Mouse (Mus musculus) liver, postnatal 0 days (tissue): Measurements from ENCODE around the gene Itgb1bp1. TPM values are rescaled to one million over a fixed set of nuclear protein-coding genes. Genes with fewer than 3 reads are reported as not detected.
A peak's percentile ranks its signal among the peaks of the same experiment; 100 is the strongest.

Source experiments
- ATAC-seq: fragments of 200-750 bp; cut with Nextera tagmentation; 2 replicates; pipeline ENCODE4 v1.8.0; 2017; ENCODE audit warnings: mild to moderate bottlenecking, moderate library complexity
- DNase-seq: peaks from one replicate; pipeline ENCODE4 v3.0.0-alpha.2; 2016
- H3K27ac ChIP-seq: fragments of 300-500 bp; sonication (generic); 2 replicates; pipeline ENCODE4 v1.5.1; 2014; ENCODE audit warnings: antibody characterized with exemption, moderate library complexity, mild to moderate bottlenecking, low read depth
- H3K27me3 ChIP-seq: fragments of 300-500 bp; sonication (generic); 2 replicates; pipeline ENCODE4 v1.6.1; 2014; ENCODE audit warnings: low read length, control low read depth, mixed read lengths; ENCODE audit not compliant: insufficient read depth
- H3K36me3 ChIP-seq: fragments of 300-500 bp; sonication (generic); replicated peaks from 2 replicates; pipeline ENCODE4 v1.6.1; 2014; ENCODE audit warnings: mild to moderate bottlenecking, control low read depth, low read length, moderate library complexity, mixed read lengths; ENCODE audit not compliant: insufficient read depth
- H3K4me1 ChIP-seq: fragments of 300-500 bp; sonication (generic); 2 replicates; pipeline ENCODE4 v1.6.1; 2014; ENCODE audit warnings: antibody characterized with exemption, mild to moderate bottlenecking, control low read depth; ENCODE audit not compliant: insufficient read depth
- H3K4me2 ChIP-seq: fragments of 300-500 bp; sonication (generic); 2 replicates; pipeline ENCODE4 v1.6.1; 2014; ENCODE audit warnings: low read depth, mild to moderate bottlenecking, low read length, moderate library complexity, mixed read lengths
- H3K4me3 ChIP-seq: fragments of 300-500 bp; sonication (generic); 2 replicates; pipeline ENCODE4 v1.5.1; 2014; ENCODE audit warnings: low read depth, low read length
- H3K9ac ChIP-seq: fragments of 300-500 bp; sonication (generic); replicated peaks from 2 replicates; pipeline ENCODE4 v1.6.1; 2014; ENCODE audit warnings: mild to moderate bottlenecking, moderate library complexity
- H3K9me3 ChIP-seq: fragments of 300-500 bp; sonication (generic); 2 replicates; pipeline ENCODE4 v1.6.1; 2016; ENCODE audit warnings: mild to moderate bottlenecking, control low read depth, low read length, mixed read lengths
- CTCF ChIP-seq: sonication (generic); IDR thresholded peaks from 2 replicates; pipeline ENCODE4 v1.5.1; 2016; ENCODE audit warnings: antibody characterized with exemption, low read depth
- EP300 ChIP-seq: IDR thresholded peaks from 2 replicates; pipeline ENCODE4 v1.6.1; 2016; ENCODE audit warnings: antibody characterized with exemption, low read depth, mild to moderate bottlenecking
- WGBS: fragments of 180-500 bp; shearing (Covaris S2); extraction: QIAGEN DNeasy Blood & Tissue Kit; methylation state at CpG from one replicate; pipeline ENCODE4 v1.1.7; 2014; ENCODE audit not compliant: insufficient replicate concordance; 5-methylcytosine and 5-hydroxymethylcytosine counted together
- polyA plus RNA-seq: library from polyadenylated mRNA; unstranded; fragments of >200 nt; fragmentation: Nextera tagmentation; extraction: Ambion mirVana; gene quantifications from 2 replicates; pipeline ENCODE4 v1.2.1, GENCODE M21; 2015

Gene Itgb1bp1
- polyA plus RNA-seq, 1 experiment from 2014 or later, result 19.5 TPM

GRCm38 (mm10) chr12:21274446-21274845 lies 11.6 kb downstream of the Itgb1bp1 start:
- Histone ChIP-seq H3K4me3 (no peak overlapping the region), H3K27ac (no peak overlapping the region), H3K36me3 (peaks cover 32% of the 10 kb centered on the region), H3K9ac (no peak overlapping the region), H3K4me1 (no peaks in the 10 kb centered on the region), H3K27me3 (no peaks in the 10 kb centered on the region), H3K4me2 (no peak overlapping the region), H3K9me3 (no peaks in the 10 kb centered on the region)
- ATAC-seq, result no peak
- TF ChIP-seq EP300, result no peak
- no peak for TF ChIP-seq CTCF
- WGBS, result 85% methylated on average over 7 of the region's 7 CpGs
- DNase-seq, result no peak

- Histone ChIP-seq H3K4me1 (peaks cover 11% of the 10 kb centered on the region), H3K9ac (no peak overlapping the region), H3K9me3 (no peaks in the 10 kb centered on the region), H3K4me2 (no peak overlapping the region), H3K36me3 (peaks cover 34% of the 10 kb centered on the region), H3K27me3 (no peaks in the 10 kb centered on the region), H3K27ac (no peak overlapping the region), H3K4me3 (no peak overlapping the region)
- WGBS, result 88% methylated on average over 8 of the region's 8 CpGs
- TF ChIP-seq CTCF, result no peak
- no peak for DNase-seq
- no peak for ATAC-seq
These were observed 17.9 kb downstream of the Itgb1bp1 start for GRCm38 (mm10) chr12:21268083-21268616.

- no peak overlapping the region for H3K27ac ChIP-seq
- DNase-seq (no peak), ATAC-seq (0 out of 2 replicates have a peak, but pooled peaks have one; percentile 3)
- no peaks in the 10 kb centered on the region for H3K27me3 ChIP-seq
- H3K4me3 ChIP-seq, result no peak overlapping the region
- WGBS, result 61% methylated on average over 2 of the region's 2 CpGs
- no peak overlapping the region for H3K9ac ChIP-seq
- no peaks in the 10 kb centered on the region for H3K9me3 ChIP-seq
- TF ChIP-seq CTCF, result no peak
- peaks cover 33% of the 10 kb centered on the region for H3K36me3 ChIP-seq
- H3K4me2 ChIP-seq, result no peak overlapping the region
- peaks cover 11% of the 10 kb centered on the region for H3K4me1 ChIP-seq
These were observed 19.3 kb downstream of the Itgb1bp1 start for GRCm38 (mm10) chr12:21266784-21267098.

GRCm38 (mm10) chr12:21265946-21266783 lies 19.9 kb downstream of the Itgb1bp1 start:
- Histone ChIP-seq H3K9ac (no peak overlapping the region), H3K36me3 (peaks cover 27% of the 10 kb centered on the region), H3K27ac (no peak overlapping the region), H3K9me3 (no peaks in the 10 kb centered on the region), H3K4me2 (no peak overlapping the region), H3K27me3 (no peaks in the 10 kb centered on the region), H3K4me1 (peaks cover 11% of the 10 kb centered on the region), H3K4me3 (no peak overlapping the region)
- ATAC-seq, result peak; percentile 50; the same call in 1 of the 2 replicates
- peak; percentile 73 for TF ChIP-seq CTCF
- TF ChIP-seq EP300, result no peak
- DNase-seq, result peak; percentile 57
- WGBS, result 64% methylated on average over 14 of the region's 14 CpGs

GRCm38 (mm10) chr12:21265501-21265900 lies 20.6 kb downstream of the Itgb1bp1 start:
- H3K27ac ChIP-seq, result no peak overlapping the region
- no peak overlapping the region for H3K4me2 ChIP-seq
- DNase-seq (no peak), ATAC-seq (no peak)
- no peak overlapping the region for H3K9ac ChIP-seq
- H3K27me3 ChIP-seq, result no peaks in the 10 kb centered on the region
- peaks cover 21% of the 10 kb centered on the region for H3K36me3 ChIP-seq
- 86% methylated on average over 4 of the region's 4 CpGs for WGBS
- no peak overlapping the region for H3K4me3 ChIP-seq
- peaks cover 11% of the 10 kb centered on the region for H3K4me1 ChIP-seq
- TF ChIP-seq CTCF, result no peak
- no peak for TF ChIP-seq EP300
- no peaks in the 10 kb centered on the region for H3K9me3 ChIP-seq

GRCm38 (mm10) chr12:21264970-21265369 lies 21.1 kb downstream of the Itgb1bp1 start:
- H3K27ac ChIP-seq, result 0 out of 2 replicates have a peak overlapping the region, but pooled peaks have one; percentile 36
- ATAC-seq, result peak; percentile 60
- 65% methylated on average over 3 of the region's 3 CpGs for WGBS

More at GRCm38 (mm10) chr12:21264970-21265369, 21.1 kb downstream of the Itgb1bp1 start:
- H3K9me3 ChIP-seq, result no peaks in the 10 kb centered on the region
- H3K4me2 ChIP-seq, result no peak overlapping the region
- no peak for DNase-seq
- no peak overlapping the region for H3K9ac ChIP-seq
- H3K4me3 ChIP-seq, result no peak overlapping the region
- H3K4me1 ChIP-seq, result peaks cover 11% of the 10 kb centered on the region
- H3K36me3 ChIP-seq, result peaks cover 16% of the 10 kb centered on the region
- H3K27me3 ChIP-seq, result no peaks in the 10 kb centered on the region
- TF ChIP-seq CTCF (no peak), EP300 (no peak)
